Mouse (Mus musculus) adrenal gland (tissue): Measurements from ENCODE around the gene Arpc1a.
"Not testable (repeated sequence)": the region's sequence is repeated elsewhere in the genome, so short reads cannot be mapped to it uniquely, and the experiment has no call there.

Experiments used
- intact Hi-C: fragments of 180-260 bp; cut with DNase I; formaldehyde crosslinking; loops from one replicate; pipeline ENCODE4 v1.15.1; 2025

Arpc1a gene

GRCm38 (mm10) chr5:145101451-145101850 lies 17.8 kb downstream of the Arpc1a start:
- intact Hi-C loops = not testable (repeated sequence)

- intact Hi-C loops = no loop called here
Measured at GRCm38 (mm10) chr5:145102706-145103105, 19.1 kb downstream of the Arpc1a start.

GRCm38 (mm10) chr5:145104328-145104727 lies 20.7 kb downstream of the Arpc1a start:
- intact Hi-C loops = no loop called here

DNA sequence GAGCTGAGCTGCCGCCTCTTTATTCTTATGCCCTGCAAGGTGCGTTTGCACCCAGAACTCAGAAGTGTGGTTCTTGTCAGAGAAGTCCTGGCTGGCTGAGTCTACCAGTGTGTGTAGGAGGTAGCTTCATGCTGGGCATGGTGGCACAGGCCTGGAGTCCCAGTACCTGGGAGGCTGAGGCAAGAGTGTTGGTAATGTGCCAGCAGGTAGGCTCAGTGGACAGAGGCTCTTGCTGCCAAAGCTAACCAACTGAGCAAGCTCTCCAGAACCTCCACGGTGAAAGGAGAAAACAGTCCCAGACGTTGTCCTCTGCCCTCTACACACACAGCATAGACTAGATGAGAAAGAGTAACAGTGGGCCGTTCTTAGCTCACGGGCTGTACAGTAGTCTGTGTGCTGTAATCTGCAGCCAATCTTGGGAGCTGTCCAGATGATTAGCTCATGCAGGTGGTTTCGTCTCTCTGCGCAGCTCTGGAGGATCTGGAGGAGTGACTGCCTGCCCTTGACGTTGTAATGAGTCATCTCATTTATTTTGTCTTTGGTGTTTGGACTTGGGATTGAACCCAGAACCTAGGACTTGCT lies 22.2 kb downstream of the Arpc1a start:
- intact Hi-C loops = no loop called here

DNA sequence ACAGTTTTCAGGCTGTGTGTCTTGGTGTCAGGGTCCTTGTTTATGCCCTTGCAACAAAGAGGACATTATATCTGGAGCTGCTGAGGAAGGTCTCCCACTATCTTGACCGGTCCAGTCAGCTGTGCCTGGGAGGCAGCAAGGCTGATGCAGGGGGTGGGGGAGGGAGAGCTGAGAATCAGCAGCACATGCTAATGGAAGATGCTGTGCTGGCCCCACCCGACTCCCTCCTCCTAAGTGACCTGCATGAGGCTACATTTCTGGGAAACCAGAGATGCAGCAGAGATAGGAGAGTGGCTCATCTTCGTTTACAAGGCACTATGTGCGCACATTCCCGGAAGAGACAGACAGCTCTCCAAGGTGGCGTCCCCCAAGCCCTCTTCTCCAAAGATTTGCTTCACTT lies 26.8 kb downstream of the Arpc1a start:
- intact Hi-C loops = no loop called here

- intact Hi-C loops = no loop called here
Measured at GRCm38 (mm10) chr5:145112566-145112965, 28.9 kb downstream of the Arpc1a start.

DNA sequence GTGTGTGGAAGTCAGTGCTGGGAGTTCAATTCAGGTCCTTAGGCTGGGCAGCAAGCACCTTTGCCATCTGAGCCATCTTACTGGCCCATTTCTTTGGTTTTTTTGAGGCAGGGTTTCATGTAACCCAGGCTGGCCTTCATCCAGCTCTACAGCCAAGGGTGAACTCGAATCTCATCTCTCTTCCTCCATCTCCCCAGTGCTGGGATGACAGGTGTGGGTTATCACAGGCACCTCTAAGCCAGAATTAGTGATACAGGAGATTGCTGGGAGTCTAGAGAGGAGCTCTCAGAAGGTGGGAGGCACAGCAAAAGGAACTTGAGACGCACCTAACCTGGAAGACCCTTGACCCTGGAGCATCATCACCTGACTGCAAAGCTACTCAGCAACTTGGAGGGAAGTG lies 29.8 kb downstream of the Arpc1a start:
- intact Hi-C loops = no loop called here

DNA sequence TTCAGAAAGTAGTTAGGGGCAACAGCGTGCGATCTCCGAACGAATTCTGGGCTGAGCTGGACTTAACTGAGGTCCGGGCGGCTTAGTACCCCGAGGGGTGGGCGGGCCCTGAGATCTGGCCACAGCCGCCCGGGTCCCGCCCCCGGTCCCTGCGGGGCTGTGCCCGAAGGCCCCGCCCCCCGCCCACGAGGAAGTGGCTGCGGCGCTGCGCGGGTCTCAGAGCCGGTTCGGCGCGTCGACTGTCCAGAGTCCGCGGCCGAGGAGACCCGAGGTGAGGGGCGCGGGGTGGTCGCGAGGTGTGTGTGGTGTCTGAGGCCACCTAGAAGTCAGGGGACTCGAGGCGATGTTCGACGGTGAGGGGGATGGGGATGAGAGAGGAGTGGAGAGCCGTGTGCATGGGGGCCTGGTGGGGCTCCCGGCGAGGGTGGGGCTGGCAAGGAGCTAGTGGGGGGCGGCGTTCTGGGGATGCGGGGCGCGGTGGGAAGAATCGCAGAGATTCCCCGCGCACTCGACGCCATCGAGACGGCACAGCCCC lies 30.5 kb downstream of the Arpc1a start, which contains the start of gene Arpc1b:
TSS of gene Arpc1b (plus strand) at position 145 of the 535 bp plus-strand sequence.
- intact Hi-C loops = no loop called here

DNA sequence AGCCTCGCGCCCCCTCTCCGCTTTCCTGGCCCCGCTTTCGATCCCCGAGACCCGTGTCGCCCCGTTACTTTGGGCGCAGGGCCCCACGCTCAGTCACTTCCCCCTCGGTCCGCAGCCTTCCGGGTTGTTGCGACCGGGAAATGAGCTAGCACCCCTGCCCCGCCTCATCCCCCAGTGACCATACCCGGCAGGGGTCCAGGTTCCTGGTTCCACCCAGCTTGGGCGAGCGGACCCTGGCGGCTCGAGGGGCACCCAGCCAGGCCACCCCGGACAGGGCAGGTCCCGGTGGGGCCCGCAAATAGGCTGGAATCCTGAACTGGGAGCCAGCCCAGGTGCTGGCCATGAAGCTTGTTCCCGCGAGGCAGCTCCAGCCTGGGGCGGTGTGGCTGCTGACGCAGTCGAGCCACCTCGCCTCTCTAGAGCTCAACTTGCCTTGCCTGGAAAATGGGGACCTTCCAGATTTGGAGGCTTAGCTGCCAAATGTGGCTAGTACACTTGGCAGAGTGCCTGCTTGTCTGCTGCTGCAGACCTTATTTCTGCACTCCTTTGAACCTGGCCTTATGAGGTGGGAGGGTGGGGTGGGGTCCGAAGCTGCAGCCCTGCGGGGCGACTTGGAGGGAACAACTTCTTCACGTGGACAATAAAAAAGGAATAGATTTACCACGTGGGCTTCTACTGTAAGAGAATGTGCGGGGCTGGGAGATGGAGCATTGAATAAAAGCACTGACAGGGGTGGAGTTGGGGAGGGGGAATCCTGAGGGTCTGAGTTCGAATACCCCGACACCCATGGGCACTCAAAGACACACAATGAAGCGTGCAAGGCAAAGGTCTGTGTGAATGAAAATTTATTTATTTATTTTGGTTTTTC lies 31.2 kb downstream of the Arpc1a start:
- intact Hi-C loops = no loop called here

- intact Hi-C loops = loop anchor here (2.0 kb wide), 1 partner anchor 33 kb away; the partner anchor contains the start of gene Arpc1a
Measured at GRCm38 (mm10) chr5:145115736-145116135, 32.1 kb downstream of the Arpc1a start.

DNA sequence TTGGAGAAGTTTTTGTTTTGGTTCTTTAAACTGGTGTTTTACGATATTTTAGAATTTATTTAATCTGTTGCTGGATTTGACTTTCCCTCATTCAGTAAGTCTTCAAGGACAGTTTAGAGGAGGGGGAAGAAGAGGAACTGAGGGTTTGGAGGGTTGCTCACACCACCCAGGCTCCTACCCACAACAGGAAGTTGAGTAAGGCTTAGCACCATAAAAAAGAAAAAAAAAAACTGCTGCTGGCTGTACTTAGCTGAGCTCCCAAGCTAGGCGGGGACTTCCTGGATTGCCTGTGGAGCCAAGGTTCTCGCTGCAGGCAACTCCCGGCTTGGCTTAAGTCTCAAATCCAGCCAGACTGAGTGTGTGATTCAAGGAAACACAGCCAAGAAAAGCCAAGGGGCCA lies 32.7 kb downstream of the Arpc1a start:
- intact Hi-C loops = loop anchor here (2.0 kb wide), 1 partner anchor 34 kb away; the partner anchor contains the start of gene Arpc1a

DNA sequence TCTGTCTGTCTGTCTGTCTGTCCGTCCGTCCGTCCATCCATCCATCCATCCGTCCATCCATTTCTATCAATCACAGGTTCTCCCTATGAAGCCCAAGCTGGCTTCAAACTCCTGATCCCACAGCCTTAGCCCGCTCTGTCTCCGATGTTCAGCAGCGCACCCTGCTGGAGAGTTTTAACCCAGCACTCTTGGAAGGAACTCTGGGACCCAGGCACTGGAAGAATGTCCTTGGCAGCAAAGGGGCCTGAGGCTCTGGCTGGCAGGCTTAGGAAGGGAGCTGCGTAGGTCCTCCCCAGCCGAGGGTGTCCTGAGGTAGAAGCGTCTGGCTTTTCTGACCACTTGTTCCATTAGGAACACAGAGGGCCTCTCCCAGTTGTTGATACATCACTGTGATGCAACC lies 33.3 kb downstream of the Arpc1a start:
- intact Hi-C loops = loop anchor here (2.0 kb wide), 1 partner anchor 34 kb away; the partner anchor contains the start of gene Arpc1a

- intact Hi-C loops = no loop called here
Measured at GRCm38 (mm10) chr5:145118005-145118404, 34.4 kb downstream of the Arpc1a start.

GRCm38 (mm10) chr5:145118461-145118860 lies 34.8 kb downstream of the Arpc1a start:
- intact Hi-C loops = no loop called here

DNA sequence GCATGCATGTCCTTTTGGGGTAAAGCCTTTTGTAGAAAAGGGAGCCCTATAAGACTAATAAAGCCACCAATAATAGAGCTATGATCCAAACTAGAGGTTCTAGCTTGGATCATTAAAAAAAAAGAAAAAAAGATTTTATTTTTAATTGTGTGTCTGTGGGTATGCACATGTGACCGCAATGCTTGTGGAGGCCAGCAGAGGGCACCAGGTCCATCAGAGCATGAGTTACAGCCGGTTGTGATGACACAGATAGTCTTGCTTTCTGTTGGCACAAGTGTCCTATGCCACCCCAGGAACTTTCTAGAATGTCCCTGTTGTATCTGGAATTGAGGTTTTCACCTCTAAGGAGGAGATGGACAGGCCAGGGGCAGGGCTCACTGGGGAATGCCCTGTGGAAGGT lies 35.8 kb downstream of the Arpc1a start:
- intact Hi-C loops = no loop called here

- intact Hi-C loops = no loop called here
Measured at GRCm38 (mm10) chr5:145120921-145121320, 37.3 kb downstream of the Arpc1a start.

GRCm38 (mm10) chr5:145123396-145123795 lies 39.8 kb downstream of the Arpc1a start:
- intact Hi-C loops = no loop called here

DNA sequence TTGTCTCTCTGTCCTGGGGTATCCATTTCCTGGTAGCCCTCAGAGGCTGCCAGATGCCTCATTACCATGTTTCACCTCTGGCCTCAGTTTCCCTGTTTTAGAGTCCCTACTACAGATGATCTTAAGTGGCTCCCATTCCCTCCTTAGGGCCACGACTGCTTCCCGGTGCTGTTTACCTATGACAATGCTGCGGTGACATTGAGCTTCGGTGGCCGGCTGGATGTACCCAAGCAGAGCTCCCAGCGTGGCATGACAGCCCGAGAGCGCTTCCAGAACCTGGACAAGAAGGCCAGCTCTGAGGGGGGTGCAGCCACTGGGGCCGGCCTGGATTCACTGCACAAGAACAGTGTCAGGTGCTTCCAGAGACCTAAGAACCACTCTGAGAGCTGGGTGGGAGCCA lies 43.0 kb downstream of the Arpc1a start:
- intact Hi-C loops = no loop called here

GRCm38 (mm10) chr5:145129124-145129523 lies 45.5 kb downstream of the Arpc1a start:
- intact Hi-C loops = no loop called here

- intact Hi-C loops = not testable (repeated sequence)
Measured at GRCm38 (mm10) chr5:145129773-145130172, 46.1 kb downstream of the Arpc1a start.

DNA sequence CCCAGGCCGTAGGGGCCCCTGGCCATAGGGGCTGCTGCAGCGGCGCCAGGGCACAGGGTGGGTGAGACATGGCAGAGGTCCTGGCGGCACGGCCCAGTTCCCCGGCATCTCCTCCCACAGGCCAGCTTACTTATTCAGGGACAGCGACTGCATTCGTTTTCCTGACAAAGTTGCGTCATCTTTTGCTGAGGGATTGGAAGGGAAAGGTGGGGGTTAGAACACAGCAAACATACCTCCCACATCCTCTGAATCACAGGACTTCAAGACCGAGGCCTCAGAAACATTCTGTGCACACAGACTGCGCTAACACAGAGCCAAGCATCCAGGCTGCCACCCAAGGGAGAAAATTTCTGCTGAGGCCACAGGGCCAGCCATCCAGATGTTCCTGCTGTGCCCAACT lies 46.6 kb downstream of the Arpc1a start:
- intact Hi-C loops = no loop called here

DNA sequence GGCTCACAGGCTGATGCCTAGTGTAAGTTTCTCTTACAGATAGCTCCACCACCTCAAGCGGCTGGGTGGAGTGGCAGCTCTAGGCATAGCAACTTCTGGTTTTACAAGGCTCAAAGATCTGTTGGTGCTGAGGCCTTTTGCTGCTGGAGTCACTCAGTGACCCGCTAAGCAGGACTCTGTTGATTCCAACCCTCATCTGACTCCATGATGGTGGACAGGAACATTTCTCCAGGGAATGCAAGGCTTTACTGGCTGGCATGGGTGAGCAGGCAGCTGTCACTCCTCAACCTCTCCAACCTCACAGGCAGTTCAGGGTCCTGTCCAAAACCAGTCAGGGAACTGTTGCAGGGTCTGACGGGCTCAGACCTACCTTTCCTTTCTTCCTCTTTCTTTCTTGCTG lies 47.4 kb downstream of the Arpc1a start:
- intact Hi-C loops = no loop called here
